Mouse (Mus musculus) brain, embryonic 14.5 days (tissue): Measurements from ENCODE around the gene Dixdc1. TPM values are rescaled to one million over a fixed set of nuclear protein-coding genes. Genes with fewer than 3 reads are reported as not detected.
A peak's percentile ranks its signal among the peaks of the same experiment; 100 is the strongest.

Source experiments
- DNase-seq: peaks from one replicate; pipeline ENCODE4 v3.0.0-alpha.2; 2011; ENCODE audit warnings: low read depth
- CTCF ChIP-seq: fragments of 200-500 bp; IDR thresholded peaks from 2 replicates; pipeline ENCODE4 v1.5.1; 2012; ENCODE audit warnings: inconsistent platforms, mild to moderate bottlenecking, moderate library complexity, borderline replicate concordance; ENCODE audit not compliant: insufficient read depth, insufficient read length; ENCODE audit errors: extremely low read depth
- POLR2A ChIP-seq: fragments of 200-500 bp; IDR thresholded peaks from 2 replicates; pipeline ENCODE4 v1.6.1; 2012; ENCODE audit warnings: mild to moderate bottlenecking, inconsistent platforms, borderline replicate concordance; ENCODE audit not compliant: poor library complexity, insufficient read depth, insufficient read length, severe bottlenecking; ENCODE audit errors: extremely low read depth
- polyA plus RNA-seq: library from polyadenylated mRNA; depleted of rRNA; stranded (reverse); fragments of >200 nt; gene quantifications from 2 replicates; pipeline ENCODE4 v1.2.3, GENCODE M21; 2012

Dixdc1 gene
- polyA plus RNA-seq, 1 experiment = 40.6 TPM

DNA sequence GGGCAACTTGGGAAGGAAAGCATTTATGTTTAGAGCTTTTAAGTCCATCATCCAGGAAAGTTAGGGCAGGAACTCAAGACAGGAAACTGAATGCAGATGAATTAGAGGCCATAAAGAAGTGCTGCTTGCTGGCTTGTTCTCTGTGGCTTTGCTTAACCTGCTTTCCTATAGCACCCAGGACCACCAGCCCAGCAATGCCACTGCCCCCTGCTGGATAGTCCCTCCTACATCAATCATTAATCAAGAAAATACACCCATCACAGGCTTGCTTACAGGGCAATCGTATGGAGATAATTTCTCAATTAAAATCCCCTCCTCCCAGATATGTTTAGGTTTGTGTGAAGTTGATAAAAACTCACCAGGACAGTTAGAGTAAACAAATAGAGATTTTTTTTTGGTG lies 24.0 kb upstream of the Dixdc1 start:
- DNase-seq = peak; percentile 65
- no peak for TF ChIP-seq POLR2A
- peak; percentile 62; the same call in 1 of the 2 replicates for TF ChIP-seq CTCF

- TF ChIP-seq CTCF (no peak), POLR2A (no peak)
- no peak for DNase-seq
Measured at GRCm38 (mm10) chr9:50761520-50762243, 22.4 kb upstream of the Dixdc1 start.

DNA sequence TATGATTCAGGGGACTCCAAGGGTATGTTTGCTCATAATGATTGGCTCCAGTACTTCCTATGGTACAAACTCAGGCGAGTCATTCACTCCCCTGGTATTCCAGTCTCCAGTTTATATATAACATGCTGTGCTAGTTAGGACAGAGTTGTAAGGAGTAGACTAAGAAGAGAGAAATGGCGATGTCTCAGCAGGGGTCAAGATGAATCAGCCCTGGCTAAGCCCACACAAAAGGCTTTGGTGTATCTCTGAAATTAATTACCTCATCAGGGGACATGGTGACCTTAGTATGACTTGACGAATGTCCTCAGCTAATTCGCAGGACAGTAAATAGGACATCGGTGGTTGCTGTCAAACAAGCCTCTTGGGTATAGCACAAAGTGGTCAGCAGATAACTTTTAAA lies 17.4 kb upstream of the Dixdc1 start:
- no peak for DNase-seq
- no peak for TF ChIP-seq CTCF
- TF ChIP-seq POLR2A = no peak

DNA sequence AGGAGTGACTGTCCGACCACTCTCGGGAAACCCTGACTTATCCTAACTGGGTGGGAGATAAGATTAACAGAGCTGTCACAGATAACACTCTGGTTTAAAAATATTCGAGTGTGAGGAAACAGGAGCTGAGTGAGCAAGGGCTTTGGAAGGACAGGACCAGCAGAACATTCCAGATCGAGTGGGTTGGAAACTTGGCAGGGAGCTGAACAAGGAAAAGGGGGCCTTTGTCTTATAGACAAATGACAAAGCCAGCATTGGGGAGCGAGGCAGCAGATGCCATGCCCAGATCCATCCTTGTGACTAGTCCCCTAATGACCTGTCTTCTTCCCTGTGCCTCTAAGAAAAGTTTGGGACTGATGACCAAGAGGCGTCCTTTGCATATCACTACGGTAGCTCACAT lies 14.6 kb upstream of the Dixdc1 start:
- no peak for DNase-seq
- TF ChIP-seq POLR2A (no peak), CTCF (no peak)

- peak; percentile 67 for DNase-seq
- TF ChIP-seq CTCF (no peak), POLR2A (no peak)
Measured at GRCm38 (mm10) chr9:50752784-50753615, 13.7 kb upstream of the Dixdc1 start.

DNA sequence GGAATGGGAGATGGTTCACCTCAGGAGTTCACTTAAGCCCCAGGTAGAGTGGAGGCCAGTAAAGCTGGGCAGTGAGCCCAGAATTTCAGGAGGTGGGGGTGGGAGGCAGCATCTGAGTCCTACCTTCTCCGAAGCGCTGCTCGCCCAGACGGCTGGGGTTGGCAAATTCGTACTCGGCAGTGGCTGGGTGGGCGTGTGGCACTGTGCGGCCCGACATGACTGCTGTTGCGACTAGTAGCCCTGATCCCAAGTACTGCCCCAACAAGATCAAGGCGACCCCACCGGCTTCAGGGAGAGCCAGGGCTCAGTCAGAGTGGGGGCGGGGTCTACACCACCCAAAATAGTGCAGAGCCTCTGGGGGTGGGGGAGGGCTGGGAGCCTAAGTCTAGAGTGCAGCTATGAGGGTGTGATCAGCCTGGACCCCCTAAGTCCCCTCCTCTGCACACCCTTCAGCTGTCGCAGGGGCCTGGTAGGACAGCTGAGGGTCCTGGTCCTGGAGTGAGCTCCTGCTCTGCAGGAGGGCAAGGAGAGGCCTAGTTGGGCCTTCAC lies 12.8 kb upstream of the Dixdc1 start, which contains the start of gene Hspb2:
TSS of gene Hspb2 (minus strand) at position 301 of the 549 bp plus-strand sequence.
- DNase-seq = no peak
- TF ChIP-seq POLR2A (no peak), CTCF (no peak)

GRCm38 (mm10) chr9:50751323-50751722 lies 12.0 kb upstream of the Dixdc1 start, which contains the start of gene Cryab:
Cryab (plus strand) TSS chr9:50751325.
- TF ChIP-seq CTCF (no peak), POLR2A (no peak)
- no peak for DNase-seq

DNA sequence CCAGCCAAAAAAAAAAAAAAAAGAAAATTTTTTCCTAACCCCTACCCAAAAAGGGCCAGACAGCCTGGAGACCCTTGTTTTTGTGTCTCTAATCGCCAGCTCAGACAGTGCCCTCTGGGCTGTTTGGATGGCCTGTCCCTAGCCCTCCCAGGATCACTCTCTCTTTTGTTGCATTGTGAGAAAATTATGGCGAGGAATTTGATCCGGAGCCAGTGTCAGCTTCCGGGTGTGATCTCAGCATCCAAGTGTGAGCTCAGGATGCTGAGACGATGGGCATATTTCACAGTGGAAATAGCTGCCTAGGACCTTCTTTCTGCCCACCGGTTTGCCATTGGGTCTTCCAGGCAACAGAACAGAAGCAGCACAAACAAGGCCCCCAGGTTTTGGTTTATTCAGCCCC lies 11.4 kb upstream of the Dixdc1 start:
- no peak for DNase-seq
- TF ChIP-seq POLR2A (no peak), CTCF (no peak)

GRCm38 (mm10) chr9:50746214-50746677 lies 6.9 kb upstream of the Dixdc1 start, which contains the start of gene 2310030G06Rik:
2310030G06Rik (minus strand) TSS chr9:50746536.
- peak; percentile 51 for DNase-seq
- TF ChIP-seq POLR2A = no peak
- TF ChIP-seq CTCF = no peak

GRCm38 (mm10) chr9:50745806-50746205 lies 6.5 kb upstream of the Dixdc1 start:
- no peak for DNase-seq
- no peak for TF ChIP-seq POLR2A

GRCm38 (mm10) chr9:50742744-50743143 lies 3.4 kb upstream of the Dixdc1 start:
- TF ChIP-seq POLR2A (no peak), CTCF (no peak)
- no peak for DNase-seq

GRCm38 (mm10) chr9:50742261-50742660 lies 2.9 kb upstream of the Dixdc1 start:
- no peak for TF ChIP-seq CTCF
- TF ChIP-seq POLR2A = no peak
- no peak for DNase-seq

- no peak for DNase-seq
- TF ChIP-seq CTCF (no peak), POLR2A (no peak)
Measured at GRCm38 (mm10) chr9:50740867-50741784, 1.8 kb upstream of the Dixdc1 start.

GRCm38 (mm10) chr9:50734989-50735388 lies 4.3 kb downstream of the Dixdc1 start:
- TF ChIP-seq CTCF (peak; percentile 87), POLR2A (no peak)
- peak; percentile 82 for DNase-seq
